Mouse (Mus musculus) lung, postnatal 0 days (tissue): Measurements from ENCODE around the gene Mcm3ap.

ENCODE experiments used
- CTCF ChIP-seq: IDR thresholded peaks from 2 replicates; pipeline ENCODE4 v1.5.1; 2016; ENCODE audit warnings: antibody characterized with exemption, mild to moderate bottlenecking
- EP300 ChIP-seq: IDR thresholded peaks from 2 replicates; pipeline ENCODE4 v1.6.1; 2016; ENCODE audit warnings: antibody characterized with exemption, mild to moderate bottlenecking, control low read depth

- TF ChIP-seq CTCF: no peak
- no peak for TF ChIP-seq EP300
Measured at GRCm38 (mm10) chr10:76531828-76532227, 63.1 kb downstream of the Mcm3ap start.
